Mouse (Mus musculus): Measurements from ENCODE around the gene Grid2.

The Grid2 gene

GRCm38 (mm10) chr6:64617417-64618135 lies 1361.9 kb downstream of the Grid2 start:
- DNase-seq = no peak

- DNase-seq = peak; percentile 7
Observed at GRCm38 (mm10) chr6:64623404-64623803, 1367.7 kb downstream of the Grid2 start.

GRCm38 (mm10) chr6:64647661-64648060 lies 1392.0 kb downstream of the Grid2 start:
- DNase-seq = no peak

- DNase-seq = no peak
Observed at GRCm38 (mm10) chr6:64648196-64648595, 1392.5 kb downstream of the Grid2 start.

- peak; percentile 75 for DNase-seq
Observed at GRCm38 (mm10) chr6:64649296-64650226, 1393.9 kb downstream of the Grid2 start.

GRCm38 (mm10) chr6:64650765-64651164 lies 1395.1 kb downstream of the Grid2 start:
- DNase-seq = no peak

GRCm38 (mm10) chr6:64671010-64671409 lies 1415.3 kb downstream of the Grid2 start:
- no peak for DNase-seq

GRCm38 (mm10) chr6:64678815-64679214 lies 1423.1 kb downstream of the Grid2 start:
- DNase-seq = no peak

- DNase-seq = peak; percentile 26
Observed at GRCm38 (mm10) chr6:64683974-64684373, 1428.3 kb downstream of the Grid2 start.

GRCm38 (mm10) chr6:64684973-64685372 lies 1429.3 kb downstream of the Grid2 start:
- peak; percentile 15 for DNase-seq

- DNase-seq = no peak
Observed at GRCm38 (mm10) chr6:64688181-64688944, 1432.7 kb downstream of the Grid2 start.

GRCm38 (mm10) chr6:64694688-64695087 lies 1439.0 kb downstream of the Grid2 start:
- DNase-seq = no peak

GRCm38 (mm10) chr6:64703659-64704058 lies 1448.0 kb downstream of the Grid2 start:
- no peak for DNase-seq

GRCm38 (mm10) chr6:64727751-64728403 lies 1472.2 kb downstream of the Grid2 start:
- no peak for DNase-seq

- DNase-seq = no peak
Observed at GRCm38 (mm10) chr6:64728499-64729198, 1473.0 kb downstream of the Grid2 start, which contains the start of gene Atoh1. TSS of gene Atoh1 (plus strand) at chr6:64729125.

GRCm38 (mm10) chr6:64729231-64730011 lies 1473.7 kb downstream of the Grid2 start:
- no peak for DNase-seq

GRCm38 (mm10) chr6:64730030-64730429 lies 1474.4 kb downstream of the Grid2 start:
- DNase-seq = no peak

- no peak for DNase-seq
Observed at GRCm38 (mm10) chr6:64730506-64731020, 1474.9 kb downstream of the Grid2 start.

GRCm38 (mm10) chr6:64731126-64731525 lies 1475.5 kb downstream of the Grid2 start:
- DNase-seq = no peak

- DNase-seq = no peak
Observed at GRCm38 (mm10) chr6:64731621-64732320, 1476.1 kb downstream of the Grid2 start.
